Mouse (Mus musculus): Measurements from ENCODE around the gene Atp1b1. TPM values are rescaled to one million over a fixed set of nuclear protein-coding genes. Genes with fewer than 3 reads are reported as not detected.
A peak's percentile ranks its signal among the peaks of the same experiment; 100 is the strongest.

Atp1b1 gene
- 945 and 1,094 TPM in 2 replicates for polyA plus RNA-seq (2012; rRNA removed)

DNA sequence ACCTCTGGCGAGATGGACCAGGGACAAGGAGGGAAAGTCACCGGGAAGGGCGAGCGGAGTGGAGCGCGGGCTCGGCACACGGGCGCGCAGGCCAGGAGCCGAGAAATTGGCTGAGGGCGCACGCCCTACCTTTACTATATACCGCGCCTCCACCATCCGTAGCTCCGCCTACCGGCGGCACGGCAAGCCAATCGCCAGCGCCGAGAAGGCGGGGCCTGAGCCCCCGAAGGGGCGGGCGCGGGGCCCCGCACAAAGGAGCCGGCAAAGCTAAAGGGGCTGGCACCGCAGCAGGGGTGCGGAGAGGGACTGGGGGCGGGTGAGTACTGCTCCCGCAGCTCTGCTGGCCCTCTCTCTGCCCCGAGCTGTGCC, at the start of gene Atp1b1:
Atp1b1 (minus strand) TSS at position 111 of the 369 bp plus-strand sequence.
- no peaks in the 10 kb centered on the region for H3K27me3 ChIP-seq (replicated peaks; ENCODE audit: control insufficient read depth, insufficient read depth, low read length)
- TF ChIP-seq CTCF (conservative IDR thresholded peaks at IDR 0.05; ENCODE audit: insufficient read depth, insufficient read length, low read depth, low read length) (no peak), POLR2A (IDR thresholded peaks at IDR 0.05; ENCODE audit: low read depth, low read length) (peak; percentile 98)
- peak within 1 kb of the TSS; percentile 99 for H3K4me3 ChIP-seq (ENCODE audit: insufficient read depth, low read depth, low read length)
- under 1% methylated on average over 35 of the region's 35 CpGs for WGBS
- DNase-seq = peak; percentile 93
- peak within 1 kb of the TSS; percentile 99 for H3K27ac ChIP-seq (ENCODE audit: insufficient read depth, low read depth, low read length)
- H3K4me1 ChIP-seq (ENCODE audit: control insufficient read depth, insufficient read depth, low read length) = no peaks in the 10 kb centered on the region; the same call in 1 of the 2 replicates
- peaks cover 23% of the 10 kb centered on the region for H3K36me3 ChIP-seq (ENCODE audit: control insufficient read depth, insufficient read depth, low read length)

DNA sequence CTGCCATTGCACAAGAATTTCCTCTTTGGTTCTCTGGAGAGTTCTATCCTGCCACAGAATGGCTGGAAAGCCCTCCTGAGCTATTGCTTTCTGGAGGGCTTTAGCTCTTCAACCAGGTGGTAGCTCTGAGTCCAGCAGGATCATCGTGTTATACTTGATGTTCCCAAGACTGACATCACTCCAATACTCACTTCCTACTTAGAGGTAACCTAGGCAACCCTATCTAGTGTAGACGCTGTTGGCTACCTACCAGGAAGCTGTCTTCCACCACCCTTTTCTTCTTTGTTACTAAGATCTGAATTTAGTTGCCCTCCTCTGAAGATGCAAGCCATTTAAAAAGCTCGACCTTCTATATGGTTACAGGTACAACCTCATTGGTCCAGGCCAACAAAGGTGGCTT, 46.9 kb upstream of the Atp1b1 start:
- Histone ChIP-seq H3K4me1 (ENCODE audit: control insufficient read depth, insufficient read depth, low read length) (peaks cover 2% of the 10 kb centered on the region; the same call in 1 of the 2 replicates), H3K27me3 (replicated peaks; ENCODE audit: control insufficient read depth, insufficient read depth, low read length) (no peaks in the 10 kb centered on the region), H3K4me3 (ENCODE audit: insufficient read depth, low read depth, low read length) (no peak overlapping the region), H3K27ac (ENCODE audit: insufficient read depth, low read depth, low read length) (no peak overlapping the region), H3K36me3 (ENCODE audit: control insufficient read depth, insufficient read depth, low read length) (no peaks in the 10 kb centered on the region)
- no peak for DNase-seq
- TF ChIP-seq CTCF (conservative IDR thresholded peaks at IDR 0.05; ENCODE audit: insufficient read depth, insufficient read length, low read depth, low read length) (no peak), POLR2A (IDR thresholded peaks at IDR 0.05; ENCODE audit: low read depth, low read length) (no peak)
- 81% methylated on average over 3 of the region's 3 CpGs for WGBS

DNA sequence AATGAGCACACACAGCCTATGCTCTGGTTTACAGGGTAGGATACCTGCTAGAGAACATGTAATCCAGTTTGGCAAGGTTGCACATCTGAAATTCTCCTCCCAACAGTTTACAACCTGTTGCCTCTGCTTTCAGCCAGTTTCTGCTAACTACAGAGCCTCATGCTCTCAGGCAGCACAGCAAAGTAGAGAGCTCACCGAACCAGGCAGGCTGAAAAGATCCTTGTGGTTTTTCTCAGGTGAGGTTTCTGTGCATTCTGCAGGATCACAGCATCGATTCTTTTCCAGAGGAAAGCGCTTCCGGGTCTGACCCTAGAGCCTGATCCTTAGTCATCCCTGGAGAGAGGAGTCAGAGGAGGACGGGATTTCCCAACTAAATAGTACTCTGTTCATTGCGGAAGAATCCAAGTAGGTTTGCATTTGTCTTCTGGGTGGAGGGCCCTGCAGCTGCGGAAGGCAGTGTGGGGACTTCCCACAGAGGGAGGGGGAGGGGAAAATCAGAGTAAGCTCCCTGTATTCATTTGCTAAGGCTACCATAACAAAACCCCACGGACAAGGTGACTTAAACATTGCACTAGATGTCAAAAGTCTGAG, 45.1 kb upstream of the Atp1b1 start:
- H3K4me3 ChIP-seq (ENCODE audit: insufficient read depth, low read depth, low read length) = no peak overlapping the region
- no peak for TF ChIP-seq POLR2A (IDR thresholded peaks at IDR 0.05; ENCODE audit: low read depth, low read length)
- no peak for TF ChIP-seq CTCF (conservative IDR thresholded peaks at IDR 0.05; ENCODE audit: insufficient read depth, insufficient read length, low read depth, low read length)
- no peaks in the 10 kb centered on the region for H3K27me3 ChIP-seq (replicated peaks; ENCODE audit: control insufficient read depth, insufficient read depth, low read length)
- H3K36me3 ChIP-seq (ENCODE audit: control insufficient read depth, insufficient read depth, low read length) = no peaks in the 10 kb centered on the region
- peak; percentile 41 for DNase-seq
- peak overlapping the region; percentile 92 for H3K27ac ChIP-seq (ENCODE audit: insufficient read depth, low read depth, low read length)
- WGBS = 44% methylated on average over 8 of the region's 8 CpGs
- peaks cover 2% of the 10 kb centered on the region; the same call in 1 of the 2 replicates for H3K4me1 ChIP-seq (ENCODE audit: control insufficient read depth, insufficient read depth, low read length)

DNA sequence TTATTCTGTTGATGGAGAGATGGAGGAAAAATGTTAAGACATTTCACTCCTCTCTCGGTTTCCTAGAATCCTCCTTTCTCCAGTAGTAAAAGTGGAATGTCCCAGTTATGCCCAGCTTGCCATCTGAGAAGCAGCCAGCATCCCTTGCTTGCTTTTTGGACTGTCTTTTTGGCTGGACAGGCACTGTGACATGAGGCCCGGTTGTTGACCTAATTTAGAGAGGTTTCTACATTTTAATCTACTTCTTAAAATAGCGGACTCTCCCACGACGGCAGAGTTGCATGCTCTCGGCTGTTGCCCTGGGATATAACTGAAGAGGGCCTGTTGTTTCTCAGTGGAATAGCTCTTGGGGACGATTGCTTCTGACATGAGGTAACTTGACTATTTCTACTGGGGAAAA, 44.1 kb upstream of the Atp1b1 start:
- Histone ChIP-seq H3K4me3 (ENCODE audit: insufficient read depth, low read depth, low read length) (no peak overlapping the region), H3K36me3 (ENCODE audit: control insufficient read depth, insufficient read depth, low read length) (no peaks in the 10 kb centered on the region), H3K4me1 (ENCODE audit: control insufficient read depth, insufficient read depth, low read length) (peaks cover 2% of the 10 kb centered on the region; the same call in 1 of the 2 replicates), H3K27me3 (replicated peaks; ENCODE audit: control insufficient read depth, insufficient read depth, low read length) (no peaks in the 10 kb centered on the region), H3K27ac (ENCODE audit: insufficient read depth, low read depth, low read length) (peak overlapping the region; percentile 92)
- no peak for TF ChIP-seq POLR2A (IDR thresholded peaks at IDR 0.05; ENCODE audit: low read depth, low read length)
- no peak for TF ChIP-seq CTCF (conservative IDR thresholded peaks at IDR 0.05; ENCODE audit: insufficient read depth, insufficient read length, low read depth, low read length)
- WGBS = 58% methylated on average over 7 of the region's 7 CpGs
- DNase-seq = no peak

DNA sequence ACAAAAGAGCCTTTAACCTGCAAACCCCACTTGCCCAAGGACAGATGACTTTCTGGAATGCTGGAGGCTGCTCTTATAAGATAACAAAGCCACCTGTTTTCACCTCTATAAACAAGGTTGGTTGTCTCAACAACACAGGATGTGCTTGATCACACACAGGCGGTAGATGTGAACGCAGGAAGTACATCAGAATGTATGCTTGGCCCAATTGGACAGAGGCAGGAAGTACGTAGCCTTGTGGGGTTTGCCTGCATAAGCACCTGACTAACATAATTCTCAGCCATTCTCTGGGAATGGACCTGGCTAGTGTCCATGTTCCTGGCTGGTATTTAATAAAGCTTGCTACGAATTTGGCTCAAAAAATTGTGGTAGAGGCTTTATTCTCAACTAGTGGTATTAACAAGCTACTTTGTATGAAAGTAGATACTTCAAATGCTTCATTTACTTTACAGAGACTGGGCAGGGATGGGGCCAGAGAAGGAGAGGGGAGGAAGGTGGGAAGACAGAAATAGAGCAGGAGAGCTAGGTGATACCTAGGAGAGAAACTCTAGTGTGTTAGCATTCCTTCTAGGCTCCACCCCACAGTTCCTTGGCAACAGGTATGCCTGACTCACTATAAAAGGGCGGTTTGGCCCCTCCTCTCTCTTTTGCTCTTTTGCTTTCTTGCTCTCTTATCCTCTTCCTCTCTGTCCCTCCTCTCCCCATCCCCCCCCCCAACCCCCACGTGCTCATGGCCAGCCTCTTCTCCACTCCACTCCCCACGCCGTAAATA, 36.8 kb upstream of the Atp1b1 start:
- H3K36me3 ChIP-seq (ENCODE audit: control insufficient read depth, insufficient read depth, low read length) = no peaks in the 10 kb centered on the region
- TF ChIP-seq CTCF (conservative IDR thresholded peaks at IDR 0.05; ENCODE audit: insufficient read depth, insufficient read length, low read depth, low read length) (no peak), POLR2A (IDR thresholded peaks at IDR 0.05; ENCODE audit: low read depth, low read length) (no peak)
- peak; percentile 34 for DNase-seq
- 54% methylated on average over 8 of the region's 8 CpGs for WGBS
- no peaks in the 10 kb centered on the region for H3K27me3 ChIP-seq (replicated peaks; ENCODE audit: control insufficient read depth, insufficient read depth, low read length)
- H3K4me1 ChIP-seq (ENCODE audit: control insufficient read depth, insufficient read depth, low read length) = peaks cover 10% of the 10 kb centered on the region
- H3K27ac ChIP-seq (ENCODE audit: insufficient read depth, low read depth, low read length) = peak overlapping the region; percentile 65
- H3K4me3 ChIP-seq (ENCODE audit: insufficient read depth, low read depth, low read length) = no peak overlapping the region

DNA sequence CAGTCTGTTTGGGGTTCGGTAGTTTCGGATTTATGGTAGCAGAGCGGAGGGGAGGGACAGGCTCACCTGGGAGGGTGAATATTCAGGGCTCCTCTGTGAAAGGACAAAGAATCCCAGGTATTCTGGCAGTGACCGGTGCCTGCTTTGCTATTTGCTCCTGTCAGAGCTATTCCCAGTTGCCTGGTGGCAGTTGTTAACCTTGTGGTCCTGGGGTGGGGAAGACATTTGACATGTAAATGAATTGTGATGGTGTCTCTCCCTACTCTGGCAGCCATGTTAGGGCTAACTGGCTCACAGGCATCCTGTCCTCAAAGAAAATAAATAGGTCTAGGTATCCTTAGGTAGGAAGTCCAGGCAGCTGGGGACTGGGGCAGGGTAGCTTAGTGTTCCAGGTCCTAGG, 36.1 kb upstream of the Atp1b1 start:
- no peaks in the 10 kb centered on the region for H3K36me3 ChIP-seq (ENCODE audit: control insufficient read depth, insufficient read depth, low read length)
- no peak for TF ChIP-seq POLR2A (IDR thresholded peaks at IDR 0.05; ENCODE audit: low read depth, low read length)
- no peak for TF ChIP-seq CTCF (conservative IDR thresholded peaks at IDR 0.05; ENCODE audit: insufficient read depth, insufficient read length, low read depth, low read length)
- no peak overlapping the region for H3K4me3 ChIP-seq (ENCODE audit: insufficient read depth, low read depth, low read length)
- peak; percentile 23 for DNase-seq
- peaks cover 10% of the 10 kb centered on the region for H3K4me1 ChIP-seq (ENCODE audit: control insufficient read depth, insufficient read depth, low read length)
- no peaks in the 10 kb centered on the region for H3K27me3 ChIP-seq (replicated peaks; ENCODE audit: control insufficient read depth, insufficient read depth, low read length)
- peak overlapping the region; percentile 65 for H3K27ac ChIP-seq (ENCODE audit: insufficient read depth, low read depth, low read length)
- WGBS = 47% methylated on average over 4 of the region's 4 CpGs

DNA sequence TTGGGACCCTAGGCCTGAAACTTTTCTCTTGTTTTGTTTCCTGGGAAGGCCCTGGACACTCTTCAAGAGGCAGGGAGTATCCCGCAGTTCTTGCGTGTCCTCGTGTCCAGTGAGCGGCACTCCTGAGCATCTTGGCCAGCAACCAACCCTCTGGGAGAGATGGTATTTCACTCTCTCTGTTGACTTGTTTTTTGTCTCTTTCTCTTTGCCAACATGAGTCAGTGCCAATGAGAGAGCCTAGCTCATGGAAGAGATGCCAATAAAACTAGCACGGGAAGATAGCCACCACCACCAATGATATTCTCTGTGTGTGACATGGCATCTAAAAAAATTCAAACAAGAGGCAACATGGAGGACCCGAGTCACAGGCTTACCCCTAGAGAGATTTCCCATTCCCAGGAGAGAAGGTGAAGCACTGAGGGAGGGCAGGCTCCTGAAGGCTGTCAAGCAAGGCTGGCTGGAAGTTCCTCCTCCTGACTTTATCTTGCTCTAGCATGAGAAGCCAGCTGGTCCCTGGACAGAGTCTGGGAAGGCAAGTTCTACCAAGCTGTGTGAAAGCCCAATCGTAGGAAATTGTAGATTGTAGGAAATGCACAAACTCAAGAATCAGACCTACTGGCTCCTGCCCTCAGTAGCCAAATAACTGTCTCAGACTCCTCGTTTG, 35.0 kb upstream of the Atp1b1 start:
- H3K27ac ChIP-seq (ENCODE audit: insufficient read depth, low read depth, low read length) = no peak overlapping the region; the same call in 1 of the 2 replicates
- WGBS = 59% methylated on average over 8 of the region's 8 CpGs

More for the DNA sequence above, 35.0 kb upstream of the Atp1b1 start:
- peak; percentile 76 for DNase-seq
- no peaks in the 10 kb centered on the region for H3K27me3 ChIP-seq (replicated peaks; ENCODE audit: control insufficient read depth, insufficient read depth, low read length)
- no peak overlapping the region for H3K4me3 ChIP-seq (ENCODE audit: insufficient read depth, low read depth, low read length)
- peaks cover 10% of the 10 kb centered on the region for H3K4me1 ChIP-seq (ENCODE audit: control insufficient read depth, insufficient read depth, low read length)
- TF ChIP-seq POLR2A (IDR thresholded peaks at IDR 0.05; ENCODE audit: low read depth, low read length) = no peak
- peak; percentile 42 for TF ChIP-seq CTCF (conservative IDR thresholded peaks at IDR 0.05; ENCODE audit: insufficient read depth, insufficient read length, low read depth, low read length)
- H3K36me3 ChIP-seq (ENCODE audit: control insufficient read depth, insufficient read depth, low read length) = no peaks in the 10 kb centered on the region

All from kidney, adult 2 months (tissue).